Mouse (Mus musculus): Measurements from ENCODE around the gene Fkbp11.

- no peak for TF ChIP-seq CTCF (IDR thresholded peaks at IDR 0.05)
- no peak for TF ChIP-seq EP300 (IDR thresholded peaks at IDR 0.05; ENCODE audit: insufficient read depth, low read depth, low read length)
Observed at GRCm38 (mm10) chr15:98674994-98675545, 52.9 kb downstream of the Fkbp11 start.

Measured in heart, adult 2 months (tissue).